Mouse (Mus musculus) C2C12 (cell line): Measurements from ENCODE around the gene Xxylt1. TPM values are rescaled to one million over a fixed set of nuclear protein-coding genes. Genes with fewer than 3 reads are reported as not detected.

Experiments
- H3K27me3 ChIP-seq: one replicate; pipeline ENCODE4 v1.6.1; 2011; ENCODE audit not compliant: control insufficient read depth, insufficient read depth, insufficient read length
- H3K36me3 ChIP-seq: one replicate; pipeline ENCODE4 v1.6.1; 2011; ENCODE audit not compliant: control insufficient read depth, insufficient read depth
- H3K4me3 ChIP-seq: one replicate; pipeline ENCODE4 v1.5.1; 2011; ENCODE audit warnings: mild to moderate bottlenecking, control low read depth; ENCODE audit not compliant: poor library complexity, insufficient read depth, severe bottlenecking
- H3K79me2 ChIP-seq: one replicate; pipeline ENCODE4 v1.6.1; 2011; ENCODE audit not compliant: control insufficient read depth, insufficient read depth
- H3K79me3 ChIP-seq: one replicate; pipeline ENCODE4 v1.6.1; 2011; ENCODE audit warnings: low read depth, control low read depth
- H3ac ChIP-seq: one replicate; pipeline ENCODE3; 2011; ENCODE audit warnings: low read depth; ENCODE audit not compliant: control insufficient read depth, insufficient read length
- CEBPB ChIP-seq: IDR thresholded peaks from one replicate; pipeline ENCODE4 v1.6.1; 2011; ENCODE audit warnings: low read depth, mild to moderate bottlenecking, control low read depth, moderate library complexity
- CTCF ChIP-seq: IDR thresholded peaks from one replicate; pipeline ENCODE4 v1.5.1; 2011; ENCODE audit not compliant: control insufficient read depth, insufficient read depth, insufficient read length
- FOSL1 ChIP-seq: IDR thresholded peaks from one replicate; pipeline ENCODE4 v1.8.0; 2011; ENCODE audit warnings: mild to moderate bottlenecking, low read length; ENCODE audit not compliant: poor library complexity, insufficient read depth, severe bottlenecking
- MAX ChIP-seq: IDR thresholded peaks from one replicate; pipeline ENCODE4 v1.6.1; 2011; ENCODE audit warnings: mild to moderate bottlenecking, control low read depth
- MYOD1 ChIP-seq: IDR thresholded peaks from one replicate; pipeline ENCODE4 v1.6.1; 2011; ENCODE audit warnings: low read depth; ENCODE audit not compliant: control insufficient read depth, insufficient read length
- MYOG ChIP-seq: IDR thresholded peaks from one replicate; pipeline ENCODE4 v1.6.1; 2011; ENCODE audit not compliant: control insufficient read depth, insufficient read length; ENCODE audit errors: extremely low read depth
- USF1 ChIP-seq: IDR thresholded peaks from one replicate; pipeline ENCODE4 v1.6.1; 2011; ENCODE audit warnings: low read depth, mild to moderate bottlenecking, control low read depth, moderate library complexity
- polyA plus RNA-seq: library from polyadenylated mRNA; unstranded; fragments of >200 nt; fragmentation: generic; extraction: Trizol; gene quantifications from one replicate; pipeline ENCODE4 v1.2.1, GENCODE M21; 2012; ENCODE audit warnings: missing spikeins

Gene Xxylt1
- polyA plus RNA-seq, 1 experiment: 10.4 TPM

- TF ChIP-seq CTCF: no peak
- no peak for TF ChIP-seq USF1
- no peak for TF ChIP-seq MAX
- Histone ChIP-seq H3ac (no peak overlapping the region), H3K79me2 (no peaks in the 10 kb centered on the region), H3K27me3 (no peaks in the 10 kb centered on the region), H3K4me3 (no peak overlapping the region), H3K79me3 (no peaks in the 10 kb centered on the region), H3K36me3 (no peaks in the 10 kb centered on the region)
Measured at GRCm38 (mm10) chr16:30974549-30974948, 106.7 kb downstream of the Xxylt1 start.

GRCm38 (mm10) chr16:30973416-30973815 lies 107.8 kb downstream of the Xxylt1 start:
- H3K79me3 ChIP-seq: no peaks in the 10 kb centered on the region
- H3K4me3 ChIP-seq: no peak overlapping the region
- no peaks in the 10 kb centered on the region for H3K79me2 ChIP-seq
- H3K36me3 ChIP-seq: no peaks in the 10 kb centered on the region
- TF ChIP-seq MAX (no peak), MYOG (no peak), CEBPB (no peak), USF1 (no peak), CTCF (no peak), FOSL1 (no peak), MYOD1 (no peak)
- H3ac ChIP-seq: no peak overlapping the region
- no peaks in the 10 kb centered on the region for H3K27me3 ChIP-seq

- TF ChIP-seq MYOG (no peak), MAX (no peak), MYOD1 (no peak), FOSL1 (no peak), CTCF (no peak)
- H3K79me2 ChIP-seq: no peaks in the 10 kb centered on the region
- H3K4me3 ChIP-seq: no peak overlapping the region
- no peaks in the 10 kb centered on the region for H3K27me3 ChIP-seq
- H3K36me3 ChIP-seq: no peaks in the 10 kb centered on the region
- no peak overlapping the region for H3ac ChIP-seq
- no peaks in the 10 kb centered on the region for H3K79me3 ChIP-seq
Measured at GRCm38 (mm10) chr16:30971950-30972541, 109.2 kb downstream of the Xxylt1 start.

- H3K4me3 ChIP-seq: no peak overlapping the region
- no peak for TF ChIP-seq CTCF
- no peak for TF ChIP-seq MYOG
- no peak for TF ChIP-seq MYOD1
- TF ChIP-seq CEBPB: no peak
- no peak for TF ChIP-seq MAX
- TF ChIP-seq USF1: no peak
- no peak for TF ChIP-seq FOSL1
- no peaks in the 10 kb centered on the region for H3K36me3 ChIP-seq
- no peaks in the 10 kb centered on the region for H3K79me3 ChIP-seq
- no peak overlapping the region for H3ac ChIP-seq
- H3K27me3 ChIP-seq: no peaks in the 10 kb centered on the region
- H3K79me2 ChIP-seq: no peaks in the 10 kb centered on the region
Measured at GRCm38 (mm10) chr16:30969266-30970064, 111.8 kb downstream of the Xxylt1 start.

- Histone ChIP-seq H3K79me3 (no peaks in the 10 kb centered on the region), H3ac (no peak overlapping the region), H3K36me3 (no peaks in the 10 kb centered on the region), H3K79me2 (no peaks in the 10 kb centered on the region), H3K4me3 (no peak overlapping the region), H3K27me3 (no peaks in the 10 kb centered on the region)
- TF ChIP-seq FOSL1: no peak
- peak; percentile 45 for TF ChIP-seq MYOD1
Measured at GRCm38 (mm10) chr16:30968402-30969151, 112.7 kb downstream of the Xxylt1 start.

- Histone ChIP-seq H3K27me3 (no peaks in the 10 kb centered on the region), H3K4me3 (no peak overlapping the region), H3K79me3 (no peaks in the 10 kb centered on the region), H3K36me3 (no peaks in the 10 kb centered on the region), H3K79me2 (no peaks in the 10 kb centered on the region), H3ac (no peak overlapping the region)
- no peak for TF ChIP-seq FOSL1
- no peak for TF ChIP-seq USF1
- TF ChIP-seq MAX: no peak
Measured at GRCm38 (mm10) chr16:30966684-30967083, 114.5 kb downstream of the Xxylt1 start.
